Mouse (Mus musculus): ENCODE results near the gene Mcm2.

DNA sequence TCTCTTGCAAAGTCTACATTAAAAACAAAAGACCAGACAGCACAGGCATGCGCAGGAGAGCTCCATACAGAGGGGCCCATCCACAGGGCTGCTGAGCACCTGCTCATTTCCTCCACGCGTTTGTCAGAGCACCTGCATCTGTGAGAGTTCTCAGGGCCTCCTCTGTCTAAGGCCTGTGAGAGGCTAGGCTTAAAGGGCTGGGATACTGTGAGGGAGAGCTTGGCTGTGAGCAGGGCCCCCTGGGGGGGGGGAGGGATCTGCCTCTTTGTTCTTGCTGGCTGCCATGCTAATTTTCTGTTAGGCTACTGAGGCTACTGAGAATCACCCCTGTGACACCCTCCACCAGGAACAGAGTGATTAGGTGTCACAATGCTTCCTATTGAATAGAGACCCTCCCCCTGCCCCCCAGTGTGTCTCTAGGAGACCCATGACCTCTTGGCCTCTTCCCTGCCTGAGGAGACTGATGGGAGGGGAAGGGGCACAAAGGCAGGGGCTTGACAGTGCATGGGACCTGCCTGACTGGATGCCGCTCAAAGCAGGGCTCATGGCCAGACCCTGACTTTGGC, 27.1 kb upstream of the Mcm2 start:
- TF ChIP-seq GATA1 (IDR thresholded peaks at IDR 0.05; ENCODE audit: borderline replicate concordance, low read length) = no peak
- TF ChIP-seq FLI1 (IDR thresholded peaks at IDR 0.05; ENCODE audit: low read length) = no peak
